Mouse (Mus musculus) spleen, adult 2 months (tissue): ENCODE data around the gene Myo6. TPM values are rescaled to one million over a fixed set of nuclear protein-coding genes. Genes with fewer than 3 reads are reported as not detected.

Experiments used
- DNase-seq, 2 experiments: peaks; one replicate each; pipeline versions ENCODE4 v3.0.0 to v3.0.0-alpha.2; 2012 to 2021; ENCODE audit warnings: low spot score in 2 of 2, low read depth in 1 of 2
- H3K27ac ChIP-seq: fragments of 200-500 bp; 2 replicates; pipeline ENCODE4 v1.5.1; 2012; ENCODE audit warnings: low read length, inconsistent platforms; ENCODE audit not compliant: insufficient read depth
- H3K27me3 ChIP-seq: fragments of 200-500 bp; 2 replicates; pipeline ENCODE4 v1.6.1; 2012; ENCODE audit warnings: mild to moderate bottlenecking, moderate library complexity, low read length, inconsistent platforms; ENCODE audit not compliant: control insufficient read depth, insufficient read depth
- H3K36me3 ChIP-seq: fragments of 200-500 bp; 2 replicates; pipeline ENCODE4 v1.6.1; 2012; ENCODE audit warnings: mild to moderate bottlenecking, low read length, inconsistent platforms; ENCODE audit not compliant: control insufficient read depth, insufficient read depth
- H3K4me1 ChIP-seq: fragments of 200-500 bp; 2 replicates; pipeline ENCODE4 v1.6.1; 2011; ENCODE audit warnings: inconsistent platforms; ENCODE audit not compliant: control insufficient read depth, insufficient read depth, insufficient read length
- H3K4me3 ChIP-seq: fragments of 200-500 bp; 2 replicates; pipeline ENCODE4 v1.5.1; 2011; ENCODE audit warnings: mild to moderate bottlenecking, inconsistent platforms; ENCODE audit not compliant: insufficient read depth, insufficient read length; ENCODE audit errors: extremely low read depth
- CTCF ChIP-seq: fragments of 200-500 bp; IDR thresholded peaks from 2 replicates; pipeline ENCODE4 v1.5.1; 2011; ENCODE audit warnings: mild to moderate bottlenecking, inconsistent platforms; ENCODE audit not compliant: insufficient read depth, insufficient read length, insufficient replicate concordance; ENCODE audit errors: extremely low read depth
- POLR2A ChIP-seq: fragments of 200-500 bp; IDR thresholded peaks from 2 replicates; pipeline ENCODE4 v1.6.1; 2011; ENCODE audit warnings: low read depth, low read length, inconsistent platforms
- WGBS: fragments of 180-500 bp; shearing (Covaris S2); methylation state at CpG from one replicate; pipeline ENCODE4 v1.1.7; 2018; 5-methylcytosine and 5-hydroxymethylcytosine counted together
- polyA plus RNA-seq: library from polyadenylated mRNA; depleted of rRNA; stranded (reverse); fragments of >200 nt; gene quantifications from 2 replicates; pipeline ENCODE4 v1.2.3, GENCODE M21; 2012

Gene Myo6
- polyA plus RNA-seq, 1 experiment, result 3.5 TPM

DNA sequence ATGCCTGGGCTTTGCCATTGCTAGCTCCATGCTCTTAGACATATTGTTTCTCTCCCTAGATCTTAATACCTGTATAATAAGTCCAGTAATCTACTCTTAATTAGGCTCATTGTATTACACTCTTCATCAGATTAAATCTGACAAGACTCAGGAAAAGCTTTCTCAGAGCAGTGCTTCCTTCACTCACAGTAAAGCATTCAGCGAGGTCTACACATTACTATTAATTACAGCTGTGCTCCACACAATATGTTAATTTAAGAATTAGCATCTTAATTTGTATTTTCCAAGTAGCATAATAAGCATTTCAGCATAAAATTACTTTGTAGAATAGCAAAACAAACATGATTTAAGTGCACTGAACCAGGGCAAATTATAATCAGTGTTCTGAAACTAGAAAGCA lies 108.1 kb downstream of the Myo6 start:
- Histone ChIP-seq H3K4me1 (no peaks in the 10 kb centered on the region), H3K4me3 (no peak overlapping the region), H3K27me3 (no peaks in the 10 kb centered on the region), H3K27ac (no peak overlapping the region), H3K36me3 (no peaks in the 10 kb centered on the region)
- WGBS, result 93% methylated on average over 1 of the region's 1 CpGs
- no peak for DNase-seq
- TF ChIP-seq POLR2A (no peak), CTCF (no peak)

GRCm38 (mm10) chr9:80275053-80275771 lies 110.4 kb downstream of the Myo6 start:
- H3K4me1 ChIP-seq, result no peaks in the 10 kb centered on the region
- TF ChIP-seq POLR2A, result no peak
- no peak for TF ChIP-seq CTCF
- DNase-seq, result no peak
- WGBS, result 84% methylated on average over 8 of the region's 8 CpGs
- no peaks in the 10 kb centered on the region for H3K27me3 ChIP-seq
- H3K4me3 ChIP-seq, result no peak overlapping the region
- no peak overlapping the region for H3K27ac ChIP-seq
- H3K36me3 ChIP-seq, result no peaks in the 10 kb centered on the region

DNA sequence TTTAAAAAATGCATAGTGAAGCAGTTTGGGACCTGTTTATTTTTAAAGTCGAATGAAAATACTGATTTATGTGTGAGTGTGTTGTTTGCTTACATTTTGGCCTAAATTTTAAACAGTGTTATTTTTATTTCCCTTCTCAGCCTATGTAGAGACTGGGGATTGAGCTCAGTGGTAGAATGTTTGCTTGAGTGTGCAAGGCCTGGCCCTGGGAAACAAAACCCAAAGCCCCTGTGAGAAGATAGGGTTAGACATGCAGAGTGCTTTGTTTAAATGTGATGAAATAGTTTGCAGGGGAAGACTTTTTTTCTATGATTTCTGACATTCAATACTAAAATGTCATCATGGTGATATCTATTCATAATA lies 110.9 kb downstream of the Myo6 start:
- Histone ChIP-seq H3K4me1 (no peaks in the 10 kb centered on the region), H3K36me3 (no peaks in the 10 kb centered on the region), H3K27me3 (no peaks in the 10 kb centered on the region), H3K4me3 (no peak overlapping the region), H3K27ac (no peak overlapping the region)
- DNase-seq, result no peak
- TF ChIP-seq POLR2A (no peak), CTCF (no peak)
- 87% methylated on average over 1 of the region's 1 CpGs for WGBS

- 57% methylated on average over 2 of the region's 2 CpGs for WGBS
- no peak for TF ChIP-seq CTCF
- no peak for TF ChIP-seq POLR2A
- Histone ChIP-seq H3K27ac (no peak overlapping the region), H3K36me3 (no peaks in the 10 kb centered on the region), H3K4me3 (no peak overlapping the region), H3K4me1 (no peaks in the 10 kb centered on the region), H3K27me3 (no peaks in the 10 kb centered on the region)
- no peak for DNase-seq
Observed at GRCm38 (mm10) chr9:80277157-80277556, 112.3 kb downstream of the Myo6 start.

DNA sequence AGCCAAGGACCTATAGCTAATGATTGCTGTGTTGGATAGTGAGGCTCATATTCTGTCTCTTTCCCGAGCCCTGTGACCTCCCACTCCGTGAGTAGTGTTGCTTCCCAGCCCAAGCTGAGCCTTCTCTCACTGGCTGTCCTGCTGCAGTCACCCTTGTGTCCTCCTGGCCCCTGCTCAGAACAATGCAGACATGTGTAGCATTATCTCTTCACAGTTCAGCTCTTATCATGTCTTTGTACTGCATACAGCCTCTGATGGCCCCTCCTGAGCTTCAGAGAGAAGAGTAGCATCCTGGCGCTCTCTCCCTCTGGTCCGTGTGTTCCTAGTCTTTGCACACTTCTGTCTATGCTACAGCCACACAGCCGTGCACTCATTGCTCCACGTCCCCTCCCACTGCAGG lies 112.9 kb downstream of the Myo6 start:
- Histone ChIP-seq H3K27me3 (no peaks in the 10 kb centered on the region), H3K36me3 (no peaks in the 10 kb centered on the region), H3K4me1 (no peaks in the 10 kb centered on the region), H3K4me3 (no peak overlapping the region), H3K27ac (no peak overlapping the region)
- whole genome bisulfite sequencing, result 93% methylated on average over 6 of the region's 6 CpGs
- TF ChIP-seq POLR2A (no peak), CTCF (no peak)
- DNase-seq, result no peak

- WGBS, result 98% methylated on average over 1 of the region's 1 CpGs
Observed at GRCm38 (mm10) chr9:80280724-80281123, 115.9 kb downstream of the Myo6 start.

GRCm38 (mm10) chr9:80282426-80282825 lies 117.6 kb downstream of the Myo6 start:
- no peak overlapping the region for H3K27ac ChIP-seq
- TF ChIP-seq CTCF, result no peak
- no peak for TF ChIP-seq POLR2A
- no peaks in the 10 kb centered on the region for H3K27me3 ChIP-seq
- no peak for DNase-seq
- H3K36me3 ChIP-seq, result no peaks in the 10 kb centered on the region
- no peaks in the 10 kb centered on the region for H3K4me1 ChIP-seq
- no peak overlapping the region for H3K4me3 ChIP-seq
- 72% methylated on average over 3 of the region's 3 CpGs for WGBS

More at GRCm38 (mm10) chr9:80280724-80281123, 115.9 kb downstream of the Myo6 start:
- TF ChIP-seq CTCF (no peak), POLR2A (no peak)
- no peak overlapping the region for H3K4me3 ChIP-seq
- no peak overlapping the region for H3K27ac ChIP-seq
- DNase-seq, result no peak
- H3K36me3 ChIP-seq, result no peaks in the 10 kb centered on the region
- no peaks in the 10 kb centered on the region for H3K4me1 ChIP-seq
- no peaks in the 10 kb centered on the region for H3K27me3 ChIP-seq
